Mouse (Mus musculus): Measurements from ENCODE around the gene Fbxl18.
"Not testable (repeated sequence)": the region's sequence is repeated elsewhere in the genome, so short reads cannot be mapped to it uniquely, and the experiment has no call there.

Gene Fbxl18

GRCm38 (mm10) chr5:142874791-142875512, 20.3 kb downstream of the Fbxl18 start:
- in situ Hi-C loops (cut with MboI, MseI), result no loop called here

GRCm38 (mm10) chr5:142873718-142874117, 21.5 kb downstream of the Fbxl18 start:
- in situ Hi-C loops (cut with MboI, MseI), result no loop called here

- in situ Hi-C loops (cut with MboI, MseI), result no loop called here
Observed at GRCm38 (mm10) chr5:142871765-142872164, 23.5 kb downstream of the Fbxl18 start.

GRCm38 (mm10) chr5:142869463-142869862, 25.8 kb downstream of the Fbxl18 start:
- in situ Hi-C loops (cut with MboI, MseI), result no loop called here

- in situ Hi-C loops (cut with MboI, MseI), result no loop called here
Observed at GRCm38 (mm10) chr5:142857763-142858229, 37.4 kb downstream of the Fbxl18 start.

- in situ Hi-C loops (cut with MboI, MseI), result no loop called here
Observed at GRCm38 (mm10) chr5:142856408-142856807, 38.8 kb downstream of the Fbxl18 start.

GRCm38 (mm10) chr5:142854877-142855276, 40.3 kb downstream of the Fbxl18 start:
- in situ Hi-C loops (cut with MboI, MseI), result no loop called here

GRCm38 (mm10) chr5:142853585-142853984, 41.6 kb downstream of the Fbxl18 start:
- in situ Hi-C loops (cut with MboI, MseI), result no loop called here

- in situ Hi-C loops (cut with MboI, MseI), result no loop called here
Observed at GRCm38 (mm10) chr5:142851681-142852049, 43.6 kb downstream of the Fbxl18 start.

GRCm38 (mm10) chr5:142850916-142851680, 44.1 kb downstream of the Fbxl18 start:
- in situ Hi-C loops (cut with MboI, MseI), result no loop called here

- in situ Hi-C loops (cut with MboI, MseI), result no loop called here
Observed at GRCm38 (mm10) chr5:142850476-142850875, 44.7 kb downstream of the Fbxl18 start.

GRCm38 (mm10) chr5:142848911-142849310, 46.3 kb downstream of the Fbxl18 start:
- in situ Hi-C loops (cut with MboI, MseI), result no loop called here

GRCm38 (mm10) chr5:142848149-142848548, 47.1 kb downstream of the Fbxl18 start:
- in situ Hi-C loops (cut with MboI, MseI), result no loop called here

- in situ Hi-C loops (cut with MboI, MseI), result no loop called here
Observed at GRCm38 (mm10) chr5:142844467-142844866, 50.8 kb downstream of the Fbxl18 start.

GRCm38 (mm10) chr5:142842137-142842642, 53.0 kb downstream of the Fbxl18 start:
- in situ Hi-C loops (cut with MboI, MseI), result no loop called here

GRCm38 (mm10) chr5:142841372-142842136, 53.7 kb downstream of the Fbxl18 start:
- in situ Hi-C loops (cut with MboI, MseI), result no loop called here

GRCm38 (mm10) chr5:142837427-142837826, 57.8 kb downstream of the Fbxl18 start:
- in situ Hi-C loops (cut with MboI, MseI), result not testable (repeated sequence)

GRCm38 (mm10) chr5:142836891-142837290, 58.3 kb downstream of the Fbxl18 start:
- in situ Hi-C loops (cut with MboI, MseI), result no loop called here

- in situ Hi-C loops (cut with MboI, MseI), result no loop called here
Observed at GRCm38 (mm10) chr5:142833646-142834438, 61.4 kb downstream of the Fbxl18 start.

GRCm38 (mm10) chr5:142826131-142826530, 69.1 kb downstream of the Fbxl18 start:
- in situ Hi-C loops (cut with MboI, MseI), result no loop called here

GRCm38 (mm10) chr5:142825665-142826064, 69.6 kb downstream of the Fbxl18 start:
- in situ Hi-C loops (cut with MboI, MseI), result no loop called here
